Mouse (Mus musculus) thymus, adult 18-20 months (tissue): ENCODE data around the gene Acsl5.
A peak's percentile ranks its signal among the peaks of the same experiment; 100 is the strongest.

ENCODE experiments used
- DNase-seq, 2 experiments: peaks; one replicate each; pipeline ENCODE4 v3.0.0; 2022; ENCODE audit warnings: mixed read lengths in 2 of 2

Acsl5 gene

GRCm38 (mm10) chr19:55241186-55241645, 10.5 kb upstream of the Acsl5 start, which contains the start of gene Gucy2g:
Gucy2g (minus strand) TSS chr19:55241236.
- DNase-seq, result no peak

DNA sequence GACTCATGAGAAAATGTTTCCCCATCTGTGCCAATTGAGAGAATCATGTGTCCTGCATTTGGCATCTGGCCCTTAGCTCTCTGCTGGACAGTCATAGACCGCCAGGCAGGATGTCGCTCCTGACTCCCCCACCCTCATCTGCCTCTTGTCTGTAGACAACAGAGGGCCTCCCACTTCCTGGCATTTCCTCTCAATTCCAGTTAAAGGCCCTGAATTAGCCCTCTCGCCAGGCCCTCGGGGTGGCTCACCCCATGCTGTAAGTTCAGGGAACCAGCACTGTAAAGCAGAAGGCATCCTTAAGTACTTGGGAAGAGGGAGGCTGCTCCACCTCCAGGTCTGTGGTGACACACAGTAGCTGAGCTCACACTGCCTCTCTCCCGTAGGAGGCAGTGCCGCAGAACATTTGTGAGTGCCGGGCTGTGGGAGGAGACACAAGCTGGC, 6.9 kb upstream of the Acsl5 start:
- no peak for DNase-seq

- no peak for DNase-seq
Measured at GRCm38 (mm10) chr19:55247563-55247962, 4.2 kb upstream of the Acsl5 start.

DNA sequence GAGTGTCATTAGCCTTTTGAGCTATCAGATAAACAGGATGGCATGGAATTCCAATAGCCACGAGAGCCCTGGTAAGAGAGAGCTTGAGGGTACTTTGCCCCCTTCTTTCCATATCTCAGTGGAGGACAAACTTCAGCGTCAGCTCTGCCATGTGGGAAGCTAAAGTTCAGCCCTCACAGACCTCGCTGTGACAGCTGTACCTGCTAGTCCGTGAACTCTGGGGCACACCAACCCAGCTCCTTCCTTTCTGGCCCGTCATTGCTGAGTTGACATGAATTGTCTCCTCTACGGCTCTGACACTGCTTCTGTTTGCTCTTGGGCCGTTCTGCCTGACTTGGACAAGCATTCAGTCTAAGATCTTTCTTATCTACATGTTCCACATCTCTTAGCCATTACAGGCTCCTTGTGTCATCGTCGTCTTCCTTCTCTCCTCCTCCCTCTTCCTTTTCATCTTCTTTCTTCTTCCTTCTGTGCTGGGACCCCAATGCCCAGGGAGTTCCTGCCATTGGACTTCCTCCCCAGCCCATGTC, 3.7 kb upstream of the Acsl5 start:
- DNase-seq, result no peak

GRCm38 (mm10) chr19:55250451-55250850, 1.3 kb upstream of the Acsl5 start:
- DNase-seq, result no peak

DNA sequence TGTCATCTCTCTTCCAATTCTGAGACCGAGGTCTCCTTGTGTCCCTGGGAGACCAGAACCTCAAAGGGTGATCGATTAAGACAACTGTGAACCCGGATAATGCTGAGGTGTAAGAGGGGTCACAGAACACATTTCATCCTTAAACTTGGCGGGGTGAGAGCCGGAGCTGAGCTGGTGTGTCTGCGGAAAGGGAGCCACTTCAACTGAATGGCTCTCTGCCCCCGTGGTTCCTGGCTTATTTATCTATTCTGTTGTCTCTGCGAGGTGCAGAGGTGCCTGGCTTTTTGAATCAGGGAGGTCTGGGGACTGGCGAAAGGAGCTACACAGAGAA, 1.5 kb downstream of the Acsl5 start:
- DNase-seq, result peak in 1 of 2 experiments; percentile 18

DNA sequence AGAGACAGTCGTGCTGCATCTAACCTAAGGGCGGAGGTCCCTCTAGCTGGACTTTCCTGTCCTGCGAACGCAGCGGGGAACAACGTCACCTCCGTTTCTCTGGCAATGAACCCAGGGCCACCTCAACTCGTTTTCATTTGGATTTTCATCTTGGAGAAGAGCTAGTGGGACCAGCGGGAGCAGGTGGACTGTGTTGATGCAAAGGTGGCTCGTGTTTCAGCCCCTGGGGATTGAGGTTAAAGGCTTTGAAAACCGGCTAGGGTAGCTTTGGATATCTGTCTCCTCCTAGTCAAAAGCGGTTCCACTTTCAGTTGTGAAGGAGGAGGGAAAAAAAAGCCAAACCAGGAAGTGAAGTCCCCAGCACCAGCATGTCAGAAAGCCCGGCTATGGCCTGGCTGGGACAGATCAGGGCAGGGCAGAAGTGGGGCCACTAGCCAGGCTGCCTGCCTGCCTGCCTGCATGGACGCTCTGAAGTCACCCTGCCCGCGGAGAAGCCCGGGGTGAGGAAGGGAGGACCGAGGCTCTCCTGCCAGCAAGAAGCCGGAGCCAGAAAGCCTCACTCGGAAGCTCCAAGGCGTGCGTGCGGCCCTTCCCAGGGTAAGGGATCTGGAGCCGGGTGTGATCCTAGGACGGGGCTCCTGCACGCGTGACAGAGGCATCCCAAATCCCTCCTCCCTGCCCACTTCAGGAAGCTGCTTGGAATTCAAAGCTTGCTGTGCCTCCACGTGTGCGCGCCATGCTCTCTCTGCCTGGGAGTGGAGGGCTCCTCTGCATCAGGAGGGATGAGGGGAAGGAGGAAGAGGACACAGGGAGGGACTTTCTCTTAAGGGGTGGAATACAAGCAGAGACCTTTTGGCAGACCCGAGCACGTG, 2.1 kb downstream of the Acsl5 start:
- peak; percentile 31 to 41 for DNase-seq

GRCm38 (mm10) chr19:55254513-55255016, 2.8 kb downstream of the Acsl5 start:
- peak; percentile 20 to 53 for DNase-seq

DNA sequence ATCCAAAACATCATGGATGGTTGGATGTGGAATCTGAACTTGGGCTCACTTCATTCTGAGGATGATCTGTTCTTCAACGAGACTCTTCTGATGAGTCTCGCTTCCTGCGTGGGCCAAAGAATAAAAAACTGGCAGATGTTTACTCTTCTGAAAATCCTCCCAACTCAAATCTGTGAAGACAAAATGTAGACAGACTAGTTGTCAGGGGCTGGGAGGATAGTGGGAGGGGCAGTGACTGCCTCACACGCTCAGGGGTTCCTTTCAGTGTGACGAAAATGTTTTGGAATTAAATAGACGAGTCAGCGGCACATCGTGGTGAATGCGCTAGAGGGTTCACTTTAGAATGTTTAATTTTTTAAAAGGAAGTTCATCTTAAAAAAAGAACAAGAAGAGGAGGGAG, 4.4 kb downstream of the Acsl5 start:
- DNase-seq, result no peak

GRCm38 (mm10) chr19:55257656-55258375, 6.1 kb downstream of the Acsl5 start:
- no peak for DNase-seq

GRCm38 (mm10) chr19:55258514-55258913, 6.8 kb downstream of the Acsl5 start:
- DNase-seq, result no peak

DNA sequence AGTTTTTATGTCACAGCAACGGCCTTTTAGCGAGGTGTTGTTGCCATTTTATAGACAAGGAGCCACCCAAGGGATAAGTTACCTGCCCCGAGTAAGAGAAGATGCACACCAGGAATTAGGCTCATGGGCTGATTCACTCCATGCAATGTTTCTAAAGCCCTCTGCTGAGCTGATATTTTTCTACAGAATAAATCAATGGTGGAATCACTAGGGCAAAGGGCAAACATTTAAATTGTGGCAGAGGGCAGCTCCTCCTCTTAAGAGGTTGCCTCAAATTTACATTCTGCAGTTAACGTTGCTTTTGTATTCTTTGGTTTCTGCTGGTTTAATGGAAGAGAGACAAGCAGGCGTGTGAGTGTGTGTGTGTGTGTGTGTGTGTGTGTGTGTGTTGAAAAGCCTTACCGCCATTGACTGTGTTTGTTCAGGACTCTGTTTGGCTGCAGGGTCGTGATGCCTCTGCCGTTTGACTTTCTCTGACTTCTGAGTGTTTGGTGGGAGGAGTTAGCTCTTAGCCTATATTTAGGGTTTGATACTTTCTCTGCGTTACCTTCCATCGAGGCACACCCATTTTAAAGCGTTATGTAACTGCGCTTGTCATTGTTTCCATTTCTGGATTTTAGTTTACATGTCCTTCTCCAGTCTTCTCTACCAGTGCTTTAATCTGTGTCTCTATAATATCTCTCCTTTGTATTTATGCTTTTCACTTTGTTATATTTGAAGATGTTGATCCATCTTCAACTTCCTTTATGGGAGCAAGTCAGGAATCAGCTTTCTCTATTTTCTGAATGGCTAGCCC, 8.8 kb downstream of the Acsl5 start:
- DNase-seq, result no peak

DNA sequence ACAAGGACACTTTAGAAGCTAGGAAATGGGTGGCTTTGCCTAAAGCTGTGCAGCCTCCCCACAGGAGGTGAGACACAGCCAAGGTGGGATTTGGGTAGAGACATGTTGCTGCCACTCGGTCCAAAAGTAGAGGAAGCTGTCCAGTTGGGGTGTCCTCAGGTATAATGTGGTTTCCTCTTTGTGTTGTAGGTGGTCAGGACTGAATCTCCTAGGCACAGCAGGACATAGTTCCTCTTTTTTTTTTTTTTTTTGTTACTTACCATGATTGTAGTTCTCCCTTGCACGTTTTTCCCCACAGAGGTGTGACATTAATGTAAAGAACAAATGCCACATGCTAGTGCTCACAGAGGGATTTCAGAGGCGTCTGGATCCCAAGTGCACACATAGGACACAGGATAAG, 13.5 kb downstream of the Acsl5 start:
- no peak for DNase-seq

GRCm38 (mm10) chr19:55266786-55267185, 15.0 kb downstream of the Acsl5 start:
- DNase-seq, result no peak

DNA sequence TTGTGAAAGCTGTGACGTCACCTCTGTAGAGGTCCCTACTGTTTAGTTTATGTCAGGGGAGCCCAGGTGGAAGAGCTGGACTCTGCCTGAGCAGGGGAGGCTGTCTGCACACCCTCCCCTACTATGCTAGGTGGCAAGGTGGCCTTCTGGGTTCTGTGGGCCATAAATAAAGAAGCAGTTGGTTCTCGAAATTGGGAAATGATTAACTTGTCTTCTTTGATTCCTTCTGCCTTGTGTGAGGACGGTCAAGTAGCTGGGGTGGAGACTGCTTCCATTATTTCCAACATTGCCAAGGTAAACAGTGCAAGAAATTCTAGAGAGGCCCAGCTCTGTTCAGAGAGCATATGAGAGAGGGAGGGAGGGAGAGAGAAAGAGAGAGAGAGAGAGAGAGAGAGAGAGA, 16.4 kb downstream of the Acsl5 start:
- DNase-seq, result no peak

GRCm38 (mm10) chr19:55269051-55269450, 17.3 kb downstream of the Acsl5 start:
- no peak for DNase-seq

GRCm38 (mm10) chr19:55271448-55271847, 19.7 kb downstream of the Acsl5 start:
- no peak for DNase-seq

- no peak for DNase-seq
Measured at GRCm38 (mm10) chr19:55273340-55273739, 21.6 kb downstream of the Acsl5 start.

DNA sequence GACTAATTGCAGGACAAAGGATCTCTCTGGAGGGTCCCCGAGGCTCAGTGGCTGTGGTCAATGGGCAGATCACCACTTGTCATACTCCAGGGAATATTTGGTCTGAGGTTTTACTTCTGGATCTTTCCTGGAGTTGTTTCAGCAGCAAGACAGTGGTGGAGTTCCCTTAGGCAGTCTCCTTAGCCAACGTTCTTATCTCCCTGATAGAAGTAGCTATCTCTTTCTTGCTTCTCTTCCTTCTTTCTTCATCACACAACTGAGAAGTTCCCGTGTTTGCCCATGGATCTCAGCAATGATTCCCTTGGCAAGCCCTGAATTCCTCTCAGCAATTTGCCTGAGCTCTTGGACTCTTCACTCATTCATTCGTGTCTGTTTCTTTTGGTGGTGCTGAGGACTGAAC, 24.4 kb downstream of the Acsl5 start:
- no peak for DNase-seq

DNA sequence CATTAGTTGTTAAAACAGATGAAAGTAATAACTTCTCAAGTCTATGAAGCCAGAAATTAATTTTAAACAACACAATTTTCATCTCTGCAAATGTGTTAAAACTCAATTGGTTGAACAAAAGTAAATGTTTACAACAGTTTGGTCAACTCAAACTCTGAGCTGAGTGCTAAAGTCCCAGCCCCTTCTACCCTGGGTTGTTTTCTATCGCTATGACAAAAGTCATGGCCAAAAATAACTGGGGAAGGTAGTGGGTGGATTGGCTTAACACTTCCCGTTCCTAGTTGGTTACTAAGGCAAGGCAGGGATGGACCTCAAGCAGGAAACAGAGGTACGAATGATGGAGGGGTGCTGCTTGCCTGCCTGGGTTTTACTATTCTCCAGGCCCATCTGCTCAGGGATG, 25.0 kb downstream of the Acsl5 start:
- DNase-seq, result no peak

GRCm38 (mm10) chr19:55284093-55284492, 32.4 kb downstream of the Acsl5 start:
- no peak for DNase-seq

DNA sequence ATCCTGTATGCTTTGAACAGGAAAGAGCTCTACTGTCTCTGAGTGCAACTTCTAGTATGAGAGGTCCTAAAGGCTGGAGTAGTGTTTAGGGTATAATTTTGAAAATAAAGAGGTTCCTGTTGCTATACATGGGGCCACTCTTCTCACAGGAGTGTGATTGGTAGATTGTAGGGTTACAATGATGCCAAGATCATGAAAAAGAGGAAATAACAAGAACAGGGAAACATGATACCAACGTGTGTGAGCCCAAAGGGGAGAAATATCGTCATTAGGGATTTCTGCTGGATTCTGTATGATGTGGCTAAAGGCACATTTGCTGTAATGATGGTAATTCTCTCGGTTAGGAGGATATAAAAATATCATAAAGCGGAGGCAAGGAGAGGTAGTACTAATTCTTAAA, 34.3 kb downstream of the Acsl5 start:
- no peak for DNase-seq

GRCm38 (mm10) chr19:55288974-55289373, 37.2 kb downstream of the Acsl5 start:
- DNase-seq, result no peak
